Mouse (Mus musculus) olfactory bulb, adult 2 months (tissue): ENCODE measurements around the gene Cyth3. TPM values are rescaled to one million over a fixed set of nuclear protein-coding genes. Genes with fewer than 3 reads are reported as not detected.

Experiments
- H3K27ac ChIP-seq: fragments of 200-500 bp; 2 replicates; pipeline ENCODE4 v1.5.1; 2012; ENCODE audit warnings: low read depth, low read length; ENCODE audit not compliant: insufficient read depth
- H3K4me1 ChIP-seq: fragments of 200-500 bp; 2 replicates; pipeline ENCODE4 v1.6.1; 2012; ENCODE audit warnings: low read length; ENCODE audit not compliant: control insufficient read depth, insufficient read depth
- H3K4me3 ChIP-seq: fragments of 200-500 bp; 2 replicates; pipeline ENCODE4 v1.5.1; 2012; ENCODE audit warnings: mild to moderate bottlenecking, low read depth, low read length, moderate library complexity; ENCODE audit not compliant: insufficient read depth
- CTCF ChIP-seq: fragments of 200-500 bp; IDR thresholded peaks from 2 replicates; pipeline ENCODE4 v1.5.1; 2012; ENCODE audit warnings: low read depth, mild to moderate bottlenecking, low read length, moderate library complexity; ENCODE audit not compliant: insufficient read depth
- POLR2A ChIP-seq: fragments of 200-500 bp; IDR thresholded peaks from 2 replicates; pipeline ENCODE4 v1.6.1; 2012; ENCODE audit warnings: mild to moderate bottlenecking, low read depth, low read length, moderate library complexity; ENCODE audit not compliant: insufficient read depth
- WGBS: fragments of 180-500 bp; shearing (Covaris S2); methylation state at CpG from one replicate; pipeline ENCODE4 v1.1.7; 2018; 5-methylcytosine and 5-hydroxymethylcytosine counted together
- polyA plus RNA-seq: library from polyadenylated mRNA; stranded (reverse); fragments of >200 nt; gene quantifications from 2 replicates; pipeline ENCODE4 v1.2.4, GENCODE M21; 2012; ENCODE audit warnings: low replicate concordance; ENCODE audit not compliant: missing spikeins, insufficient read depth, insufficient read length

Cyth3 gene
- polyA plus RNA-seq, 1 experiment: not detected

DNA sequence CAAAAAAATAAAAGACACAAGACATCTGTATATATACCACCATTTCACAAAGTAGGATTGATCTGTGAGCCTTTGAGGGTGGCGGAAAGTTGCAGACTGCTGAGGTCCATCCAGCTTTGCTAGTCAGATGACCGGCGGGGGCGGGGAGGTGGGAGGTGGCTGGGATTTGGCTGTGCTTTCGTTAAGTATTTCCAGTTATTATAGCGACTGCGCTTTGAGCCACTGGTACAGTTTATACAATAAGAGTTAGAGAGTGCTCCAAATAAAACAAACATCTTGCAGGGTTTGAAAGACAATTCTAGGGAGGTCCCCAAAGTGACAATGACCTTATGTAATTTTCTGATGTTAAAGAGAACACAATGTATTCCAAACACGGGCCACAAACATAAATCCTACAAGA lies 35.9 kb upstream of the Cyth3 start:
- Histone ChIP-seq H3K4me1 (peaks cover 5% of the 10 kb centered on the region; the same call in 1 of the 2 replicates), H3K27ac (no peak overlapping the region), H3K4me3 (no peak overlapping the region)
- no peak for TF ChIP-seq CTCF
- no peak for TF ChIP-seq POLR2A
- 86% methylated on average over 8 of the region's 8 CpGs for WGBS

DNA sequence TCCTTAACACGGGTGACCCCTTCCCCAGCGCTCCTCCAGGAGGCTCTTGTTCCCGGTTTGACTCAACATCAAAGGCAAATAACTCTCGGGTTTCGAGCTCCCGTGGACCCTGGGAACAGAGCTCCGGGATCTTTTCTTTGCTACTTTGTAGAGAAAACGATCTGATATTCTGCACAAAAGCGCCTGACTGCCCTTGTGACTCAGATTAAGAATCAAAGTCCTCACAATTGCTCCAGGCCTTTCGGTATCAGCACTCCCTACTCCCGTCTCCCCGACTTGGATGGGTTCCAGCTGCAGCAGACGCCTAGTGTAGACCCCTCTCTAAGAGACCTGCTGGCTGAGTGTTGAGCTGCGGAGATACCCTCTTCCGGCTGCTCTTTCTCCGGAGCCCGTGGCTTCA lies 33.1 kb upstream of the Cyth3 start:
- no peak overlapping the region for H3K4me3 ChIP-seq
- WGBS: 22% methylated on average over 17 of the region's 17 CpGs
- H3K27ac ChIP-seq: no peak overlapping the region
- TF ChIP-seq POLR2A (no peak), CTCF (no peak)
- H3K4me1 ChIP-seq: peaks cover 5% of the 10 kb centered on the region; the same call in 1 of the 2 replicates

DNA sequence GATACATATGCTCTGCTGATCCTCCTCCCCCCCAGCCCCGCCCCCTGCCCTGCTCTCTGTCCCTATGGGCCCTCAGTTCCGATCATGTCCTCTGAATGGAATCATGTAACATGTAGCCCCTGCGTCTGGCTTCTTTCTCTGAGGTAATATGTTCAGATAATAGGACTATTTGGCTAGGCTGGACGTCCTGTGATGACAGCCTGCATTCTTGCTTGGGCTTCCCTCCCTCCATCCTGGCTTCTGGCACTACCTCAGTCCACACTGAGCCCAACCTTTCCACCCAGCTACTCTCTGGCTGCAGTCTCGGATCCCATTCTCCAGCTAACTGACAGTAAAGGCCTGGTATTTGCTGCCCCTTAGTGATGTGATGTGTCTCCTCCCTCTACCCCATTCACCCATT lies 29.3 kb upstream of the Cyth3 start:
- no peak for TF ChIP-seq CTCF
- TF ChIP-seq POLR2A: no peak
- H3K4me1 ChIP-seq: peaks cover 5% of the 10 kb centered on the region; the same call in 1 of the 2 replicates
- no peak overlapping the region for H3K27ac ChIP-seq
- 81% methylated on average over 5 of the region's 5 CpGs for WGBS
- no peak overlapping the region for H3K4me3 ChIP-seq

DNA sequence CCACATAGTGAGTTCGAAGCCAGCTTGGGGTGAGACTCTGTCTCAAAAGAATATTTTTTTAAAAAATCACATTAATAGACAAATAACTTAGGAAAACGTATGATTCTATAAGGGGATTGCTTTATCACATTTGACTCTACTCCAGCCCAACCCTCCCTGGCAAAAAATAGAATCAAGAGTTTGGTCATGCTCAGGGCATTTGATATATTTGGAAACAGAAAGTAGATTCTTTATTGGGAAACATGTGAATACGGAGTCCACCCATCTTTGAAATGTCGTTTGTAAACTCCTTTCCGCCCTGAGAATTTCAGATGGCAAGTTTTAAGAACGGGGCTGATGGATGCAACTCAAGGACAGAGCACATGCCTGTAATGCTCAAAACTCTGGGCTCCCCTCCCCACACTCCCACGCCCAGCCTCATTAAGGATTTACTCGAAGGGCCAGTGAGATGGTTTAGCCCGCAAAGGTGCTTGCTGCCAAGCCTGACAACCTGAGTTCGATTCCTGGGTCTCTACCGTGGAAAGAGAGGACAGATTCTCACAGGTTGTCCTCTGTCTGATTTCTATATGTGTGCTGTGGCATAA lies 28.6 kb upstream of the Cyth3 start:
- TF ChIP-seq POLR2A (no peak), CTCF (no peak)
- Histone ChIP-seq H3K27ac (no peak overlapping the region), H3K4me3 (no peak overlapping the region), H3K4me1 (peaks cover 5% of the 10 kb centered on the region; the same call in 1 of the 2 replicates)
- WGBS: 88% methylated on average over 11 of the region's 11 CpGs

DNA sequence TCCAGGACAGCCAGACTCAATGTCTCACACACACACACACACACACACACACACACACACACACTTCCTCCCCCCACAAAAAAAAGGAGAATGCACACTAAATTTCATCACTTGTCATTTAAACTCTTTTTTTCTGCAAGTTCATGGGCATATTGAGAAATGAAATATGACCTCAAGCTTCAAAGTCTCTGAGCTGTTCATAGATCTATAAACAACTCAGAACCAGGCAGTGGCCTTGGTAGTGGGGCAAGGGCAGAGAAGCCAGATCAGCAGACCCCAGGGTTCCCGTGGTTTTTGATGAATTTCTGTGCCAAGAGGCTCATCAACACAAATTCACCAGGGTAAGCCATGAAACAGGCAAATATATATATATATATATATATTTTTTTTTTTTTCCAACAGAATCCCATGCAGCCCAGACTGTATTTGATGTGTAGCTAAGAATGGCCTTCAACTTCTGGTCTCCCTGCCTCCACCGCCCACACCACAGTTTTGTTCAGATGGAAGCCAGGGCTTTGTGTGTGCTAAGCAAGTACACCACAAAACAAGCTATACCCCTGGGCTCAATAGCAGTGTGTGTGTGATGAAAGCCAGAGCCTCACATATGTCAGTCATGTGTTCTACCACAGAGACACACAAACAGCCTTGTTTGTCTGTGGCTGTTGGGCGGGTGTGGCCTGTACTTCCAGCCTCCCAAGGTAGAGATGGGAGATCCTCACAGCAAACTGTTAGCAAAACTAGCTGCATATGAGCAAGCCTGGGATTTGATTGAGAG lies 27.8 kb upstream of the Cyth3 start:
- H3K27ac ChIP-seq: no peak overlapping the region
- H3K4me1 ChIP-seq: 0 out of 2 replicates have a peak, but pooled peaks cover under 1% of the 10 kb centered on the region
- WGBS: 92% methylated on average over 3 of the region's 3 CpGs
- TF ChIP-seq CTCF: no peak
- TF ChIP-seq POLR2A: no peak
- H3K4me3 ChIP-seq: no peak overlapping the region

DNA sequence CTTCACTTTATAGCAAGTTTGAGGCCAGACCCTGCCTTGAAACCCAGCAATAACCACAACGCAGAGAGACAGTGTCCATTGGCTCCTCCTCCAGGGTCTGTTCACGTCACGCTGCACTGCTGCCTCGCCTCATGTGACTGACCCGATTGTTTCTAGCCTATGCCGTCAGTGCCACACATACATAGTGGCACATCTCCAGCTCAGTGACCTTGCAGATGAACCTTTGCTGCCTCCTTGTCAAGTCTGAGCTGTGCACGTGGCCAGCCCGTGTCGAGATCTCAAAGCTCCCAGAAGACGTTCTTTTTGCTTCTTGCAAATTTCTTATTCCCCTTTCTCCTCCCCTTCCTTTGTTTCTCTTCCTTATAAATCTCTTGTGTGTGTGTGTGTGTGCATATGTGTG lies 20.2 kb upstream of the Cyth3 start:
- TF ChIP-seq POLR2A (no peak), CTCF (no peak)
- H3K4me3 ChIP-seq: no peak overlapping the region
- no peak overlapping the region for H3K27ac ChIP-seq
- H3K4me1 ChIP-seq: 0 out of 2 replicates have a peak, but pooled peaks cover 2% of the 10 kb centered on the region
- 62% methylated on average over 10 of the region's 10 CpGs for WGBS

DNA sequence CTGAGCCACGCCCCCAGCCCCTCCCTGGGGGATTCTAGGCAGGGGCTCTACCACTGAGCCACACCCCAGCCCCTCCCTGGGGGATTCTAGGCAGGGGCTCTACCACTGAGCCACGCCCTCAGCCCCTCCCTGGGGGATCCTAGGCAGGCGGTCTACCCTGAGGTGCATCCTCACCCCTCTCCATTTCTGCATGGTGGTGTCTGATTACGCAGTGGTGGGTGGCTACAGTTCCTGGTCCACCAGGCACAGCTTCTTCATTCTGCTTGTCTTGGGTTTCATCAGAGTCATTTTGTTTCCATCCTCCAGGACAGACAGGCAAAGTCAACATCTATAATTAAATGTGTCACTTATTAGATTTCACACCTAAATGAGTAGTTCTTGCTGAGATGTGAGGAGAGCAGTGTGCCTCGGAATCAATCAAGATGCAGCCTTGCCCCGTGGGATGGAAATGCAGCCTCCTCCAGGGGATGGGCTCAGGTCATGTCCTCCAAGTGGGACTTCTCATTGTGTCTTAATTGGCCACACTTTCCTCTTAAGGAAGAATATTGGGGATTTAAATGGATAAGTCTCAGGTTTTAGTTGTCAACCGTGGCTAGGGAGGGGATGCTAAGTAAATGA lies 18.0 kb upstream of the Cyth3 start:
- Histone ChIP-seq H3K4me1 (0 out of 2 replicates have a peak, but pooled peaks cover 2% of the 10 kb centered on the region), H3K27ac (no peak overlapping the region), H3K4me3 (no peak overlapping the region)
- 74% methylated on average over 7 of the region's 7 CpGs for WGBS
- TF ChIP-seq POLR2A: no peak
- TF ChIP-seq CTCF: no peak

DNA sequence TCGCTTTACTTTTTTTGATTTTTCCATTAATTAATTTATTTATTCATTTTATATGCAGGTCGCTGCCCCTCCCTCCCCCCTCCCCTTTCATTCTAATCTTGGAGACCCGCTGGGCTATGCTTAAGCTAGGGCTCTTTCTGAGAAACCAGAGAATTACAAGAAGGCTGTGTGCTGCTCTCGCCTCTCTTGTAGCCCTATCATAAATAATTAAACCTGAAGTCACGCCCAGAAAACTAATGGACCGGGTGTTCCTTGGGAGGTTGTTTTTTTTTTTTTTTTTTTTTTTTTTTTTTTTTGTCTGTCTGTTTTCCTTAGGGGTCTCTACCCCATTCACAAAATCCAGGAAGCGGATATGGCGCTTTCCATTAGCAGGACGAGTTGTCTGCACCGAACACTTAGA lies 15.5 kb upstream of the Cyth3 start:
- Histone ChIP-seq H3K4me1 (0 out of 2 replicates have a peak, but pooled peaks cover 2% of the 10 kb centered on the region), H3K27ac (no peak overlapping the region), H3K4me3 (no peak overlapping the region)
- TF ChIP-seq CTCF (no peak), POLR2A (no peak)
- WGBS: 92% methylated on average over 10 of the region's 10 CpGs

DNA sequence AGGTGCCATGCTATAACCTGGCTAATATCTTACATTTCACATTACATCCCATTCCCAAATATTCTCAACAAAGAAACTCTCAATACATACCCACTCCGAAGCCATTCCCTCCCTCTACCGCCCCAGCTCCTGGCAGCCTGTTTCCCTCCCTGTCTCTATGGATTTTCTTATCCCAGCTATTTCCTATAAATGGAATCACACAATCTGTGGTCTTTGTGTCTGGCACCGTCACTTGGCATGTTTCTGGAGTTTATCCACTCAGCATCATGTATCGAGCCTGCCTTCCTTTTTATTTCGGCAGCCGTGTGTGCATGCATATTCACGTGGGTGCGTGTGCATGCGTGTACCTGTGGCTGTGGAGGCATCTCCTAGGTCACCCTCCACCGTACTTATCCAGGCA lies 14.1 kb upstream of the Cyth3 start:
- TF ChIP-seq CTCF: no peak
- TF ChIP-seq POLR2A: no peak
- H3K4me1 ChIP-seq: no peaks in the 10 kb centered on the region
- WGBS: 91% methylated on average over 10 of the region's 10 CpGs
- no peak overlapping the region for H3K27ac ChIP-seq
- no peak overlapping the region for H3K4me3 ChIP-seq
